ENCODE assay signal across 15 mouse cellular contexts in genomic region chr14:45135961-45136360, GRCm38 (mm10).
"Had no signal": no experiment of that assay in that cellular context is flagged by ENCODE, and none has a peak within 500 bp of the region (broad histone marks: within the 10 kb centered on the region; RNA-seq: fewer than 3 reads in every experiment).

No protein-coding gene starts in this region.

- H3K9me3 ChIP-seq: neural tube, embryonic 15.5 days; stomach, embryonic 15.5 days had no signal

- H3K4me3 ChIP-seq: neural tube, embryonic 15.5 days; stomach, embryonic 15.5 days had no signal

- H3K4me2 ChIP-seq: neural tube, embryonic 15.5 days; stomach, embryonic 15.5 days had no signal

- DNase-seq: retina, postnatal 1 day; right cerebral cortex, adult 18-20 months; right cerebral cortex, postnatal 14 days; right cerebral cortex, postnatal 25 days; right cerebral cortex, postnatal 4 days; spleen, adult 18-20 months; thymus, adult 18-20 months; thymus, adult 2 months; thymus, postnatal 14 days; thymus, postnatal 25 days; thymus, postnatal 36 days; thymus, postnatal 4 days had no signal

- H3K9ac ChIP-seq: neural tube, embryonic 15.5 days; stomach, embryonic 15.5 days had no signal

- H3K27me3 ChIP-seq: neural tube, embryonic 15.5 days; stomach, embryonic 15.5 days had no signal

- H3K36me3 ChIP-seq: stomach, embryonic 15.5 days had no signal

- H3K27ac ChIP-seq: neural tube, embryonic 15.5 days; stomach, embryonic 15.5 days; stomach, postnatal 0 days had no signal

- H3K4me1 ChIP-seq: stomach, embryonic 15.5 days had no signal
